Mouse (Mus musculus): ENCODE results near the gene Adarb2. TPM values are rescaled to one million over a fixed set of nuclear protein-coding genes. Genes with fewer than 3 reads are reported as not detected.

The Adarb2 gene
- 0.71 and 0.72 TPM in 2 replicates for polyA plus RNA-seq (2015; fragmentation: Nextera tagmentation; extraction: Ambion mirVana)

- H3K4me2 ChIP-seq: peak within 1 kb of the TSS; percentile 62
- no peak within 1 kb of the TSS for H3K27ac ChIP-seq
- peak within 1 kb of the TSS; percentile 30 for H3K4me3 ChIP-seq (replicated peaks)
- peak; percentile 78 for ATAC-seq (ENCODE audit: insufficient read depth, low FRiP score, low read depth)
- H3K9me3 ChIP-seq: no peaks in the 10 kb centered on the region
- no peaks in the 10 kb centered on the region for H3K4me1 ChIP-seq
- H3K36me3 ChIP-seq: no peaks in the 10 kb centered on the region
- H3K27me3 ChIP-seq (replicated peaks): no peaks in the 10 kb centered on the region
- H3K9ac ChIP-seq: no peak within 1 kb of the TSS
- WGBS: under 1% methylated on average over 26 of the region's 26 CpGs
These were observed at the start of gene Adarb2 for GRCm38 (mm10) chr13:8202681-8203476. TSS of gene Adarb2 (plus strand) at chr13:8202866.

DNA sequence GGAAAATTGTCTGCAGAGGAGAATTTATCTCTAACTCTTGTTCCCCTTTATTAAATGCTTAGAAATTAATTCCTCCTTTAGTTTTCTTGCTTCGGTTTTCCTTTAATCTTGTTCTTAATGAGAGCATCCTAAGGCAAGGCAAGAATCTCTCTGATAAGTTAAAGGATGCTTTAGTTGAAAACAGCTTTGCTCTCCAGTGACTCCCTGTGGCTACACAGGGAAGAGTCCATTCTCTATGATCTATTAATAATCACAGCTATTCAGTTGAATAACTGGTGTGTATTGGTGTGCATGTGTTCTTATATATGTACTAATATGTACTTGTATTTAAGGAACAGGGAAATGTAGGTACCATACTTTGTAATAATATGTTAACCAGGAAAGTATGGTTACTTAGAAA is 28.9 kb upstream of the Adarb2 start:
- Histone ChIP-seq H3K9ac (no peak overlapping the region), H3K27ac (no peak overlapping the region), H3K4me2 (no peak overlapping the region), H3K36me3 (no peaks in the 10 kb centered on the region), H3K9me3 (no peaks in the 10 kb centered on the region), H3K4me1 (no peaks in the 10 kb centered on the region), H3K27me3 (replicated peaks) (no peaks in the 10 kb centered on the region), H3K4me3 (replicated peaks) (no peak overlapping the region)
- ATAC-seq (ENCODE audit: insufficient read depth, low FRiP score, low read depth): no peak
- 62% methylated on average over 1 of the region's 1 CpGs for WGBS

DNA sequence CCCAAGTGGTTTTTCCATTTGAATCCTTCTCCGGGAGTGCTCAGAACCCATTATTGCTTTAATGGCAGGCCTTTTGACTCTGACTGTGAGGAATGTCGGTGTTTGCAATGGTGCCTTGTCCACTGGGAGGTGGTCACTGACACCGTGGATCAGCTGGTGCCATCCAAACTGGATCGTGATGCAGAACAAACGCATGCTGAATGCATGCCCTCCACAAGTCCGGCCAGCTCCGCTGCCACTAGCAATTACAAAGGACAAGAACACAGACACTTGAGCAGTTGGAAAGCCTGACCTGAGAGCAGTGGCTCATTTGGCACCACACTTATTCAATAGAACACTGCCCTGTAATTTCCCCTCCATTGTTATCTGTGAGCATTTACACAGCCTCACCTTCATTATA is 10.7 kb upstream of the Adarb2 start:
- Histone ChIP-seq H3K4me2 (no peak overlapping the region), H3K4me3 (replicated peaks) (no peak overlapping the region), H3K36me3 (no peaks in the 10 kb centered on the region), H3K4me1 (no peaks in the 10 kb centered on the region), H3K27ac (no peak overlapping the region), H3K9ac (no peak overlapping the region), H3K27me3 (replicated peaks) (no peaks in the 10 kb centered on the region), H3K9me3 (no peaks in the 10 kb centered on the region)
- ATAC-seq (ENCODE audit: insufficient read depth, low FRiP score, low read depth): no peak
- 72% methylated on average over 7 of the region's 7 CpGs for WGBS

DNA sequence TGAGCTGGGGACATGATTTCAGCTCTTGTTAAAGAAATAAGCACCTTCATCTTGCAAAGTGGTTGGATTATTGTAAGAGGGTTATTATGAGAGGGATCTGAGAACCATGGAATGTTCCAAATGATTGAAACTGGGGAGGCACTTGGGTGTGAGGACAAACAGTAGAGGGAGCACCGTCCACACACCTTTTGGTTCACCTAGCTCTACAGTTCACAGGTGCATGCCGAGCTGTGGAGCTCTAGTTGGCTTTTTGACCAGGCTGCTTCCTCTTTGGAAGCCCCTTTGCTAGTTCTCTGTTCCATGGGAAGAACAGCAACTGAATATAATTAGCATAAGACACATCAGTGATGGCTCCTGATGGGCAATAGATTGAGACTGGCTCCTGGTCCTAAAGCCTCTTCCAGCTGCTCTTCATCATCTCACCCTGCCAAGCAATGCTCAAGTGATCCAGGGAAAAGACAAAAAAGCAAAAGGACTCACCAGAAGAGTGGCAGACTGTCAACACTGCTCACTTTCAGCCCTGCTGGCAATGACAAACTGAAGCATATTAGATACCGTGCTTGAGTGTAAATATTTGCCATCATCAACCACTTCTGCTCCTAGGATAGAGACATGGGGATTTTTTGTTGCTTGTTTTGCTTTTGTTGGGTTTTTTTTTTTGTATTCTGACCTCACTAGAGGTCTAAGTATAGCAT is 3.3 kb upstream of the Adarb2 start:
- no peak for ATAC-seq (ENCODE audit: insufficient read depth, low FRiP score, low read depth)
- Histone ChIP-seq H3K36me3 (no peaks in the 10 kb centered on the region), H3K4me1 (no peaks in the 10 kb centered on the region), H3K9ac (no peak overlapping the region), H3K27ac (no peak overlapping the region), H3K27me3 (replicated peaks) (no peaks in the 10 kb centered on the region), H3K9me3 (no peaks in the 10 kb centered on the region), H3K4me2 (no peak overlapping the region), H3K4me3 (replicated peaks) (no peak overlapping the region)
- WGBS: 41% methylated on average over 3 of the region's 3 CpGs

DNA sequence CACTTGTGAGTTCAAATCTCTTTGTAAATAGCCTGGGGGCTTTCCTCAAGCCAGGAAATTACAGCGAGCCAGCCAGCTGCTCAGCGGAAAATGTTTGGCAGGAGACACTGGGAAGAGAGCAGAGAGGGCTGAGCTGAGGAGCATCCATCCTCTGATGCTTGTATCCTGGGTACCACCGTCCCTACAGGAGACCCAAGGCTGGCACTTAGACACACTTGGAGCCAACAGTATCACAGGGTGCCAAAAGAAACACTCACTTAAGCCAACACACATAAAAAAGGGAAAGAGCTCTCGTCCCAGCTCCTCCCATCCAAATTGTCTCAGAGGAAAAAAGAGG is 779 bp downstream of the Adarb2 start:
- 5% methylated on average over 4 of the region's 4 CpGs for WGBS
- no peak for ATAC-seq (ENCODE audit: insufficient read depth, low FRiP score, low read depth)
- no peaks in the 10 kb centered on the region for H3K4me1 ChIP-seq
- no peak overlapping the region for H3K27ac ChIP-seq
- no peaks in the 10 kb centered on the region for H3K36me3 ChIP-seq
- no peaks in the 10 kb centered on the region for H3K27me3 ChIP-seq (replicated peaks)
- H3K4me2 ChIP-seq: peak overlapping the region; percentile 62
- no peak overlapping the region for H3K9ac ChIP-seq
- H3K4me3 ChIP-seq (replicated peaks): peak overlapping the region; percentile 30
- no peaks in the 10 kb centered on the region for H3K9me3 ChIP-seq

DNA sequence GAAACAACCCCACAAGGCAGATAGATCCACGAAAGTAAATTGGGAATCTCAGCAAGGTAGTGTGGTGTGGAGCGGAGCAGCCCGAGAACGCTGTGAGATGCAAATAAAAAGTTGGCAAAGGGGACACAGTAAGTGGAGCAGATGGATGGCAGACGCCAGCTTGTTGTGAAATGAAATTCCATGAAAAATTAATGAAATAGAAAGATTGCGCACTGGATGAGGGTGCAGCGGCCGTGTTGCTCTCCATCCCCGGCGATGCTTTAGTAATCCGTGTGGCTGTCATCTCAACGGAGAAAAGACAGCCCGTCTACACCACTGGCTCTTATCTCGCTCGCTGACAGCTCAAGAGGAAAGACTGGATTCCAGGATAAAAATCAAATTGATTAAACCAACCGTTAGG is 4.7 kb downstream of the Adarb2 start:
- no peak overlapping the region for H3K4me2 ChIP-seq
- 59% methylated on average over 16 of the region's 16 CpGs for WGBS
- H3K4me3 ChIP-seq (replicated peaks): no peak overlapping the region
- H3K4me1 ChIP-seq: no peaks in the 10 kb centered on the region
- no peak for ATAC-seq (ENCODE audit: insufficient read depth, low FRiP score, low read depth)
- no peaks in the 10 kb centered on the region for H3K27me3 ChIP-seq (replicated peaks)
- H3K36me3 ChIP-seq: no peaks in the 10 kb centered on the region
- no peak overlapping the region for H3K9ac ChIP-seq
- H3K9me3 ChIP-seq: no peaks in the 10 kb centered on the region
- H3K27ac ChIP-seq: no peak overlapping the region

GRCm38 (mm10) chr13:8210776-8211175 is 8.1 kb downstream of the Adarb2 start:
- no peaks in the 10 kb centered on the region for H3K9me3 ChIP-seq
- WGBS: 73% methylated on average over 4 of the region's 4 CpGs
- no peaks in the 10 kb centered on the region for H3K36me3 ChIP-seq
- H3K4me3 ChIP-seq (replicated peaks): no peak overlapping the region
- no peak overlapping the region for H3K27ac ChIP-seq
- H3K27me3 ChIP-seq (replicated peaks): no peaks in the 10 kb centered on the region
- H3K4me1 ChIP-seq: no peaks in the 10 kb centered on the region
- no peak overlapping the region for H3K4me2 ChIP-seq
- H3K9ac ChIP-seq: no peak overlapping the region
- no peak for ATAC-seq (ENCODE audit: insufficient read depth, low FRiP score, low read depth)

DNA sequence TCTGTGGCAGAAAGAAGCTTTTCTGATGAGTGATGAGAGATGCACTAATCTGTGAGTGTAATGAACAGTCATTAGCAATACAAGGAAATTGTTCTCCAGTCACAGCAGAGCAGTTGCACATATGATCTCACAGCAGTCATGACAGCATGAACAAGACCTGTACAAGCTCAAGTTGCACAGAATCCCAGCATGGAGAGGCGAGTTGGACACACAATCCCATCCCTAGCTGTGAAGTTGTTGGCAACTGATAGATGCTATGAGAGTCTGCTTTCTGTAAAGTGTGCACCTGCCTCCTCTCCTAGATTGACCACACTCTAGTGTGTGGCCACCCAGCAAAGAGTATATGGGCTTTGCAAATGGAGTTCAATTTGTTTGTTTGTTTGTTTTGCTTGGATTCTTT is 36.2 kb downstream of the Adarb2 start:
- H3K27me3 ChIP-seq (replicated peaks): no peaks in the 10 kb centered on the region
- no peaks in the 10 kb centered on the region for H3K4me1 ChIP-seq
- H3K36me3 ChIP-seq: no peaks in the 10 kb centered on the region
- no peak overlapping the region for H3K9ac ChIP-seq
- H3K9me3 ChIP-seq: no peaks in the 10 kb centered on the region
- H3K4me3 ChIP-seq (replicated peaks): no peak overlapping the region
- no peak overlapping the region for H3K4me2 ChIP-seq
- ATAC-seq (ENCODE audit: insufficient read depth, low FRiP score, low read depth): no peak
- H3K27ac ChIP-seq: no peak overlapping the region
- 63% methylated on average over 1 of the region's 1 CpGs for WGBS

DNA sequence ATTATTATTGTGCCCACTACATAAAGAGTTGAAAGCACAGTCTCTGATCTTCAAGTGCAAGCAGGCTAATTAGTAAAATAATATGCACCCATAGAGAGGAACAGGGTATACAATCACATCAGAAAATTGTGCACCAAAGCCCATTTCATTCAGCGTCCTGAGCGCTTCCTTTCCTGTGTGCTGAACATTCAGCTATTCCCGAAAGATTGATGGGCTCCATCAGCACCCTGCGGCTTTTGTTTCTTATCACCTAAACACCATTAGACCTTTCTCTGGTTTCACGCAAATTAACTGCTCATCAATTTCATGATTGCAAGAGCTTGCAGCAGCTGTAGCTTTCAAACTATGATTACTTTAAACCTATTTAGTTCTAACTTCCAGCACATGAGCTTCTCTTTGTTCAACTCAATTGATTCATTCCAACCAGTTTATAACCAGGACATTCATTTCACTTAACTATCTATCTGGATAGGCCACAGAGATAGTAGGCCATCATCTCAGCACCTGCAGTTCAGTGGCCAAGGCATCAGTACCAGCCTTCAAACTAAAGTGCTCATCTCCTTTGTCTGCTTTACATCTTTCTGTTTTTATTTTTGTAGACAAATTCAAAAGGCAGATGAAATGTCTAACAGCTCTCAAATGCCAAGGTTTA is 45.5 kb downstream of the Adarb2 start:
- Histone ChIP-seq H3K4me1 (no peaks in the 10 kb centered on the region), H3K36me3 (no peaks in the 10 kb centered on the region), H3K4me3 (replicated peaks) (no peak overlapping the region), H3K4me2 (no peak overlapping the region), H3K9ac (no peak overlapping the region), H3K27ac (no peak overlapping the region), H3K27me3 (replicated peaks) (no peaks in the 10 kb centered on the region), H3K9me3 (no peaks in the 10 kb centered on the region)
- no peak for ATAC-seq (ENCODE audit: insufficient read depth, low FRiP score, low read depth)
- WGBS: 39% methylated on average over 5 of the region's 5 CpGs

GRCm38 (mm10) chr13:8272158-8272945 is 69.7 kb downstream of the Adarb2 start:
- no peaks in the 10 kb centered on the region for H3K36me3 ChIP-seq
- no peak overlapping the region for H3K4me2 ChIP-seq
- no peak overlapping the region for H3K4me3 ChIP-seq (replicated peaks)
- no peak overlapping the region for H3K9ac ChIP-seq
- WGBS: 69% methylated on average over 4 of the region's 4 CpGs
- no peaks in the 10 kb centered on the region for H3K27me3 ChIP-seq (replicated peaks)
- H3K27ac ChIP-seq: no peak overlapping the region
- no peak for ATAC-seq (ENCODE audit: insufficient read depth, low FRiP score, low read depth)
- H3K4me1 ChIP-seq: no peaks in the 10 kb centered on the region
- no peaks in the 10 kb centered on the region for H3K9me3 ChIP-seq

- no peak overlapping the region for H3K4me2 ChIP-seq
- H3K36me3 ChIP-seq: no peaks in the 10 kb centered on the region
- H3K9me3 ChIP-seq: no peaks in the 10 kb centered on the region
- H3K4me1 ChIP-seq: no peaks in the 10 kb centered on the region
- no peak overlapping the region for H3K27ac ChIP-seq
- H3K27me3 ChIP-seq (replicated peaks): no peaks in the 10 kb centered on the region
- WGBS: 84% methylated on average over 2 of the region's 2 CpGs
- no peak overlapping the region for H3K4me3 ChIP-seq (replicated peaks)
- no peak overlapping the region for H3K9ac ChIP-seq
- no peak for ATAC-seq (ENCODE audit: insufficient read depth, low FRiP score, low read depth)
These were observed 80.5 kb downstream of the Adarb2 start for GRCm38 (mm10) chr13:8283116-8283515.

Measured in stomach, embryonic 15.5 days (tissue).